Comparison of ENCODE assay signal across 24 mouse cellular contexts in the genomic region with DNA sequence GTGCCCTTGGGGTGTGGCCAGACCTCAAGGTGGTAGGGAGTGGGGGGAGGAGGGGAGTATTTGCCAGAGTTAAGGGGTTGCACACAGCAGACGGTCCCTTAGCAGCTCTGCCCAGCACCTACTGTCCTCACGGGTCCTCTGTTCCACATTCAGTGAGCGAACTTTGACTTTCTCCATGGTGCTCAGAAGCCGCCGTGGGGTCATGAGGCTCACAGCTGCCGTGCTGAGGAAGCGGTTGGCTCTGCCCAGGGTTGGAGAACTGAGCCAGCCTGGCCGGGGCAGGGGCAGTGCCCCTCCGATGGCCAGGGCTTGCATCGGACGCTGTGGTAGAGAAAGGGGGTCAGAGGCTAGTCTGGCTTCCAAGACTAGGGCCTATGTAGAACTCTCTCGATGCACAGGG. TPM values are rescaled to one million over a fixed set of nuclear protein-coding genes. Genes with fewer than 3 reads are reported as not detected.
DNase-seq lines count a peak whose midpoint lies in the region; ATAC-seq and TF ChIP-seq lines count a peak whose summit lies in the region.
"Had no signal": no experiment of that assay in that cellular context is flagged by ENCODE, and none has a peak within 500 bp of the region (broad histone marks: within the 10 kb centered on the region; RNA-seq: fewer than 3 reads in every experiment).

No protein-coding gene starts in this region.

- no peak for ATAC-seq in midbrain, embryonic 11.5 days (ENCODE audit: low FRiP score)
- no peak for ATAC-seq in midbrain, embryonic 14.5 days (ENCODE audit: low FRiP score, low TSS enrichment)
- no peak for ATAC-seq in stomach, embryonic 16.5 days (ENCODE audit: insufficient read depth, low FRiP score)
- no peak for ATAC-seq in stomach, postnatal 0 days (ENCODE audit: low FRiP score, low TSS enrichment)
- ATAC-seq: forebrain, embryonic 15.5 days; Patski had no signal

- no peak overlapping the region for H3K4me3 ChIP-seq in gastrocnemius, adult 2 months
- no peak overlapping the region for H3K4me3 ChIP-seq in midbrain, embryonic 11.5 days (ENCODE audit: low read depth, low read length)
- no peak overlapping the region for H3K4me3 ChIP-seq in midbrain, embryonic 14.5 days (replicated peaks; ENCODE audit: low read depth, low read length)
- no peak overlapping the region for H3K4me3 ChIP-seq in stomach, embryonic 16.5 days (replicated peaks; ENCODE audit: low read length)
- H3K4me3 ChIP-seq in stomach, postnatal 0 days (ENCODE audit: low read depth, low read length), result no peak overlapping the region
- H3K4me3 ChIP-seq: embryonic facial prominence, embryonic 15.5 days; forebrain, embryonic 12.5 days; forebrain, embryonic 15.5 days; hindbrain, embryonic 12.5 days; hindbrain, embryonic 15.5 days had no signal

- no peaks in the 10 kb centered on the region for H3K4me1 ChIP-seq in midbrain, embryonic 11.5 days (ENCODE audit: control insufficient read depth, insufficient read depth, low read length)
- no peaks in the 10 kb centered on the region for H3K4me1 ChIP-seq in midbrain, embryonic 14.5 days (ENCODE audit: control insufficient read depth, insufficient read depth, low read length)
- H3K4me1 ChIP-seq in stomach, embryonic 16.5 days (ENCODE audit: control insufficient read depth, insufficient read depth, low read length), result no peaks in the 10 kb centered on the region
- no peaks in the 10 kb centered on the region for H3K4me1 ChIP-seq in stomach, postnatal 0 days (replicated peaks; ENCODE audit: control insufficient read depth, insufficient read depth)
- H3K4me1 ChIP-seq: embryonic facial prominence, embryonic 15.5 days; forebrain, embryonic 12.5 days; forebrain, embryonic 15.5 days; hindbrain, embryonic 12.5 days; hindbrain, embryonic 15.5 days had no signal

- no peak overlapping the region for H3K4me2 ChIP-seq in midbrain, embryonic 11.5 days
- H3K4me2 ChIP-seq in midbrain, embryonic 14.5 days (ENCODE audit: low read length), result no peak overlapping the region
- H3K4me2 ChIP-seq in stomach, embryonic 16.5 days (ENCODE audit: low read depth, low read length), result no peak overlapping the region
- no peak overlapping the region for H3K4me2 ChIP-seq in stomach, postnatal 0 days (replicated peaks; ENCODE audit: low read depth)
- H3K4me2 ChIP-seq: embryonic facial prominence, embryonic 15.5 days; forebrain, embryonic 12.5 days; forebrain, embryonic 15.5 days; heart, embryonic 11.5 days; hindbrain, embryonic 12.5 days; hindbrain, embryonic 15.5 days had no signal

- intact Hi-C loops in gastrocnemius, adult 2 months (cut with DNase I), result no loop called here
- intact Hi-C loops in gastrocnemius, postnatal 14 days (cut with DNase I; ENCODE audit: low total_unique reads), result loop anchor here (5.0 kb wide), 1 partner anchor 96 kb away; no protein-coding TSS in a partner anchor

- no peaks in the 10 kb centered on the region for H3K27me3 ChIP-seq in midbrain, embryonic 11.5 days (ENCODE audit: control insufficient read depth, insufficient read depth, low read length)
- H3K27me3 ChIP-seq in midbrain, embryonic 14.5 days (ENCODE audit: control insufficient read depth, insufficient read depth, low read length), result no peaks in the 10 kb centered on the region
- H3K27me3 ChIP-seq in stomach, embryonic 16.5 days (ENCODE audit: control insufficient read depth, insufficient read depth, low read length), result no peaks in the 10 kb centered on the region
- no peaks in the 10 kb centered on the region for H3K27me3 ChIP-seq in stomach, postnatal 0 days (ENCODE audit: control insufficient read depth, insufficient read depth, low read length)
- H3K27me3 ChIP-seq: embryonic facial prominence, embryonic 15.5 days; forebrain, embryonic 12.5 days; forebrain, embryonic 15.5 days; hindbrain, embryonic 12.5 days; hindbrain, embryonic 15.5 days; Patski had no signal

- peak; percentile 1 for DNase-seq in adrenal gland, adult 8-10 months
- no peak for DNase-seq in adrenal gland, adult 2 months
- DNase-seq in gastrocnemius, adult 2 months, result peak; percentile 18
- no peak for DNase-seq in gastrocnemius, postnatal 14 days
- DNase-seq in midbrain, embryonic 11.5 days (ENCODE audit: low spot score, missing footprints), result peak; percentile 54
- DNase-seq in midbrain, embryonic 14.5 days, result no peak
- DNase-seq in stomach, postnatal 0 days (ENCODE audit: low spot score), result no peak
- DNase-seq: adrenal gland, postnatal 25 days; gastrocnemius, postnatal 10 days; heart, adult 11 months had no signal

- H3K27ac ChIP-seq in gastrocnemius, adult 2 months, result peak overlapping the region; percentile 31; the same call in 1 of the 2 replicates
- no peak overlapping the region for H3K27ac ChIP-seq in midbrain, embryonic 11.5 days (ENCODE audit: low read depth, low read length)
- H3K27ac ChIP-seq in midbrain, embryonic 14.5 days (replicated peaks; ENCODE audit: low read depth, low read length), result no peak overlapping the region
- H3K27ac ChIP-seq in stomach, embryonic 16.5 days (ENCODE audit: low read length), result no peak overlapping the region
- no peak overlapping the region for H3K27ac ChIP-seq in stomach, postnatal 0 days (replicated peaks)
- H3K27ac ChIP-seq: embryonic facial prominence, embryonic 15.5 days; forebrain, embryonic 12.5 days; forebrain, embryonic 15.5 days; hindbrain, embryonic 12.5 days; hindbrain, embryonic 15.5 days had no signal

- no peak for TF ChIP-seq EP300 in stomach, postnatal 0 days (optimal IDR thresholded peaks at IDR 0.05)

- no peak overlapping the region for H3K9ac ChIP-seq in midbrain, embryonic 11.5 days (ENCODE audit: low read length)
- H3K9ac ChIP-seq in midbrain, embryonic 14.5 days (replicated peaks; ENCODE audit: low read length), result no peak overlapping the region
- H3K9ac ChIP-seq in stomach, embryonic 16.5 days (ENCODE audit: low read length), result 0 out of 2 replicates have a peak overlapping the region, but pooled peaks have one; percentile 29
- no peak overlapping the region for H3K9ac ChIP-seq in stomach, postnatal 0 days (ENCODE audit: low read length)
- H3K9ac ChIP-seq: embryonic facial prominence, embryonic 15.5 days; forebrain, embryonic 12.5 days; forebrain, embryonic 15.5 days; hindbrain, embryonic 15.5 days had no signal

- H3K36me3 ChIP-seq in midbrain, embryonic 11.5 days (ENCODE audit: control insufficient read depth, insufficient read depth, low read length), result peaks cover 4% of the 10 kb centered on the region; the same call in 1 of the 2 replicates
- peaks cover 59% of the 10 kb centered on the region for H3K36me3 ChIP-seq in midbrain, embryonic 14.5 days (ENCODE audit: control insufficient read depth, insufficient read depth, low read length)
- peaks cover 9% of the 10 kb centered on the region for H3K36me3 ChIP-seq in stomach, embryonic 16.5 days (ENCODE audit: control insufficient read depth, insufficient read depth, low read length)
- H3K36me3 ChIP-seq in stomach, postnatal 0 days (ENCODE audit: control insufficient read depth, insufficient read depth, low read length), result peaks cover 19% of the 10 kb centered on the region

- H3K9me3 ChIP-seq in midbrain, embryonic 11.5 days (ENCODE audit: control insufficient read depth, low read length), result no peaks in the 10 kb centered on the region
- H3K9me3 ChIP-seq in midbrain, embryonic 14.5 days (ENCODE audit: control insufficient read depth, low read length), result no peaks in the 10 kb centered on the region
- H3K9me3 ChIP-seq in stomach, embryonic 16.5 days (replicated peaks; ENCODE audit: control insufficient read depth, low read length), result no peaks in the 10 kb centered on the region
- H3K9me3 ChIP-seq in stomach, postnatal 0 days (ENCODE audit: control insufficient read depth, low read length), result no peaks in the 10 kb centered on the region
- H3K9me3 ChIP-seq: embryonic facial prominence, embryonic 15.5 days; forebrain, embryonic 12.5 days; forebrain, embryonic 15.5 days; G1E; hindbrain, embryonic 12.5 days; hindbrain, embryonic 15.5 days had no signal

- TF ChIP-seq CTCF in gastrocnemius, adult 2 months (IDR thresholded peaks at IDR 0.05), result no peak
- no peak for TF ChIP-seq CTCF in stomach, postnatal 0 days (IDR thresholded peaks at IDR 0.05; ENCODE audit: low read depth)

- 91% methylated on average over 12 of the region's 12 CpGs for WGBS in midbrain, embryonic 11.5 days
- 90% methylated on average over 12 of the region's 12 CpGs for WGBS in midbrain, embryonic 14.5 days
- WGBS in stomach, embryonic 16.5 days, result 78% methylated on average over 12 of the region's 12 CpGs
- 77% methylated on average over 12 of the region's 12 CpGs for WGBS in stomach, postnatal 0 days

RNA-seq across cellular contexts. Expression of gene Amigo3, which starts 10.4 kb away (rescaled TPM):
- 1 to 10 TPM; 2.4 to 6.6 (median 4.1) TPM for total RNA-seq in adrenal gland, adult 8-10 months (2022)
- 1 to 10 TPM; 4.4 to 4.5 TPM for total RNA-seq in adrenal gland, adult 2 months (2021)
- 6.6 and 9.4 TPM in 2 replicates for polyA plus RNA-seq in adrenal gland, adult 2 months (2012; rRNA removed)
- 1 to 10 TPM; 1.5 to 3.1 TPM for total RNA-seq in gastrocnemius, adult 2 months (2021)
- 1 to 10 TPM; 1.0 to 2.4 TPM for total RNA-seq in gastrocnemius, postnatal 14 days (2021)
- polyA plus RNA-seq in midbrain, embryonic 11.5 days (2014; fragmentation: Nextera tagmentation; extraction: Ambion mirVana), result 1.5 and 2.0 TPM in 2 replicates
- 2.4 and 3.5 TPM in 2 replicates for polyA plus RNA-seq in midbrain, embryonic 14.5 days (2014; fragmentation: Nextera tagmentation; extraction: Ambion mirVana)
- polyA plus RNA-seq in stomach, embryonic 16.5 days (2015; fragmentation: Nextera tagmentation; extraction: Ambion mirVana), result 3.9 and 4.5 TPM in 2 replicates
- 2.8 and 2.9 TPM in 2 replicates for polyA plus RNA-seq in stomach, postnatal 0 days (2015; fragmentation: Nextera tagmentation; extraction: Ambion mirVana)

RNA-seq across cellular contexts. Expression of gene Gmppb, which starts 14.3 kb away (rescaled TPM):
- 10 to 100 TPM; 23.5 to 31.6 (median 28.2) TPM for total RNA-seq in adrenal gland, adult 8-10 months (2022)
- total RNA-seq in adrenal gland, adult 2 months (2021), result 10 to 100 TPM; 17.8 to 32.4 TPM
- 8.6 and 10.7 TPM in 2 replicates for polyA plus RNA-seq in adrenal gland, adult 2 months (2012; rRNA removed)
- 1 to 10 TPM; 3.3 to 6.3 TPM for total RNA-seq in gastrocnemius, adult 2 months (2021)
- 1 to 10 TPM; 4.7 to 8.3 TPM for total RNA-seq in gastrocnemius, postnatal 14 days (2021)
- polyA plus RNA-seq in midbrain, embryonic 11.5 days (2014; fragmentation: Nextera tagmentation; extraction: Ambion mirVana), result 18.3 and 19.2 TPM in 2 replicates
- polyA plus RNA-seq in midbrain, embryonic 14.5 days (2014; fragmentation: Nextera tagmentation; extraction: Ambion mirVana), result 14.0 and 16.7 TPM in 2 replicates
- polyA plus RNA-seq in stomach, embryonic 16.5 days (2015; fragmentation: Nextera tagmentation; extraction: Ambion mirVana), result 49.3 and 56.1 TPM in 2 replicates
- polyA plus RNA-seq in stomach, postnatal 0 days (2015; fragmentation: Nextera tagmentation; extraction: Ambion mirVana), result 48.5 and 49.5 TPM in 2 replicates

RNA-seq across cellular contexts. Expression of gene Mst1, which starts 16.9 kb away (rescaled TPM):
- total RNA-seq in adrenal gland, adult 8-10 months (2022), result under 1 TPM in 1 of 4 experiments, not detected in 3; 0.10 TPM
- under 1 TPM; 0.17 to 0.86 TPM for total RNA-seq in adrenal gland, adult 2 months (2021)
- 0.23 and 0.44 TPM in 2 replicates for polyA plus RNA-seq in adrenal gland, adult 2 months (2012; rRNA removed)
- total RNA-seq in gastrocnemius, adult 2 months (2021), result not detected
- total RNA-seq in gastrocnemius, postnatal 14 days (2021), result not detected
- 0.47 and 0.78 TPM in 2 replicates for polyA plus RNA-seq in midbrain, embryonic 11.5 days (2014; fragmentation: Nextera tagmentation; extraction: Ambion mirVana)
- polyA plus RNA-seq in midbrain, embryonic 14.5 days (2014; fragmentation: Nextera tagmentation; extraction: Ambion mirVana), result not detected in 2 replicates
- 7.8 and 8.7 TPM in 2 replicates for polyA plus RNA-seq in stomach, embryonic 16.5 days (2015; fragmentation: Nextera tagmentation; extraction: Ambion mirVana)
- polyA plus RNA-seq in stomach, postnatal 0 days (2015; fragmentation: Nextera tagmentation; extraction: Ambion mirVana), result 4.4 and 4.8 TPM in 2 replicates
- total RNA-seq: common myeloid progenitor, adult 5-6 weeks; heart, postnatal 25 days; hematopoietic stem cell, adult 5-6 weeks had no signal
- polyA plus RNA-seq: forebrain, embryonic 15.5 days; heart, embryonic 14.5 days; heart, postnatal 0 days had no signal

RNA-seq across cellular contexts. Expression of gene Rnf123, which starts 19.8 kb away (rescaled TPM):
- total RNA-seq in adrenal gland, adult 8-10 months (2022), result 100 to 1,000 TPM in 1 of 4 experiments, 10 to 100 TPM in 3; 68.2 to 108 (median 86.5) TPM
- total RNA-seq in adrenal gland, adult 2 months (2021), result 10 to 100 TPM; 65.5 to 66.0 TPM
- polyA plus RNA-seq in adrenal gland, adult 2 months (2012; rRNA removed), result 88.9 and 93.6 TPM in 2 replicates
- total RNA-seq in gastrocnemius, adult 2 months (2021), result 100 to 1,000 TPM; 128 to 157 TPM
- total RNA-seq in gastrocnemius, postnatal 14 days (2021), result 100 to 1,000 TPM; 154 to 161 TPM
- 27.2 and 29.2 TPM in 2 replicates for polyA plus RNA-seq in midbrain, embryonic 11.5 days (2014; fragmentation: Nextera tagmentation; extraction: Ambion mirVana)
- 54.8 and 56.2 TPM in 2 replicates for polyA plus RNA-seq in midbrain, embryonic 14.5 days (2014; fragmentation: Nextera tagmentation; extraction: Ambion mirVana)
- polyA plus RNA-seq in stomach, embryonic 16.5 days (2015; fragmentation: Nextera tagmentation; extraction: Ambion mirVana), result 31.2 and 32.8 TPM in 2 replicates
- polyA plus RNA-seq in stomach, postnatal 0 days (2015; fragmentation: Nextera tagmentation; extraction: Ambion mirVana), result 13.8 and 15.7 TPM in 2 replicates

RNA-seq across cellular contexts. Expression of gene Apeh, which starts 31.0 kb away (rescaled TPM):
- total RNA-seq in adrenal gland, adult 8-10 months (2022), result 100 to 1,000 TPM; 104 to 125 (median 109) TPM
- 10 to 100 TPM; 90.2 to 91.6 TPM for total RNA-seq in adrenal gland, adult 2 months (2021)
- polyA plus RNA-seq in adrenal gland, adult 2 months (2012; rRNA removed), result 96.2 and 121 TPM in 2 replicates
- 10 to 100 TPM; 30.6 to 33.4 TPM for total RNA-seq in gastrocnemius, adult 2 months (2021)
- total RNA-seq in gastrocnemius, postnatal 14 days (2021), result 10 to 100 TPM; 37.9 to 38.3 TPM
- polyA plus RNA-seq in midbrain, embryonic 11.5 days (2014; fragmentation: Nextera tagmentation; extraction: Ambion mirVana), result 53.0 and 67.3 TPM in 2 replicates
- 38.0 and 43.8 TPM in 2 replicates for polyA plus RNA-seq in midbrain, embryonic 14.5 days (2014; fragmentation: Nextera tagmentation; extraction: Ambion mirVana)
- polyA plus RNA-seq in stomach, embryonic 16.5 days (2015; fragmentation: Nextera tagmentation; extraction: Ambion mirVana), result 75.1 and 82.7 TPM in 2 replicates
- polyA plus RNA-seq in stomach, postnatal 0 days (2015; fragmentation: Nextera tagmentation; extraction: Ambion mirVana), result 35.4 and 38.4 TPM in 2 replicates

Comparison
In these comparisons a context has a peak if more than half of its experiments do, and no peak if none do; other contexts are left out.
1. DNase-seq: peak in adrenal gland, adult 8-10 months (single experiment), gastrocnemius, adult 2 months (single experiment) and midbrain, embryonic 11.5 days (single experiment); none in adrenal gland, adult 2 months (single experiment), gastrocnemius, postnatal 14 days (single experiment), midbrain, embryonic 14.5 days (single experiment) and stomach, postnatal 0 days (single experiment).